Mouse (Mus musculus): ENCODE data around the gene Olfr513. TPM values are rescaled to one million over a fixed set of nuclear protein-coding genes. Genes with fewer than 3 reads are reported as not detected.

Olfr513 gene
- total RNA-seq (2023): not detected

DNA sequence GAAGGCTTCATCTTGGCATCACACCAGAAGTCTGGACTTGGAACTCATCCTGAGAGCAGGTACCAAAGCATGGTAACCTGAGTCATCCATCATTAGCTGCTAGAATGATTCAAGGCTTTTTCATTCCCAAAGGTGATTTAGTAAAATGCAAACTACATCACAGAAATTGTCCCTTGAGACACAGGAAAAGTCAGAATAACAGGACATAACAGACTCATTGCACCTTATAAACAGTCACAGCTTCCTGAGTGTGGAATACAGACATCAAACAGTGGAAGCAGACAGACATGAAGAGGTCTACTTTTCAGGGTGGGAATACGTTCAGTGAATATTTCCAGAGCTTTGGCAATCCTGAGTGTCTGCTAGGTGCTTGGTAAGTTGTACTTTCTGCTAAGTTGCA is at the start of gene Olfr513:
TSS of gene Olfr513 (plus strand) at position 301 of the 400 bp plus-strand sequence.

DNA sequence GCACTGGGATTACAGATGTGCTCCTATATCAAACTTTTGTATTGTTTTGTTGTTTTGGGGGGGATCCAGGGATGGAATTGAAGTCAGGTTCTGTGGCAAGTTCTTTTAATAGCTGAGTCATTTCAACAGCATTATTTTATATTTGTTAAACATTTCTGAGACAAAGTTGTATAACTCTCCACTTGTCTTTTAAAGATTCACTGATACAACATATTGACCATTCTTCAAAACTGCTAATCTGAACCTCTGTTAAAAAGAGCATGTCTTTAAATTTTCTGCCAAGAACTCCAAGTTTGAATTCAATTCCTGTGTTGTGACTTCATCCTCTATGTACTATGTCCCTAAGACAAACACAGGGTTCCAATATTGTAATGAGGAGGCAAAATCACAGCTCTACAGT is 37.8 kb upstream of the Olfr513 start, which contains the start of gene Olfr512:
TSS of gene Olfr512 (plus strand) at position 301 of the 400 bp plus-strand sequence.

Other genes with a start within 250 kb of the Olfr513 start
- not detected for gene Olfr502, start 225.9 kb upstream of the Olfr513 start, total RNA-seq (2023)
- not detected for gene Olfr503, start 206.4 kb upstream of the Olfr513 start, total RNA-seq (2023)
- not detected for gene Olfr504, start 185.2 kb upstream of the Olfr513 start, total RNA-seq (2023)
- gene Olfr506, start 140.2 kb upstream of the Olfr513 start, total RNA-seq (2023): not detected
- gene Olfr507, start 129.2 kb upstream of the Olfr513 start, total RNA-seq (2023): not detected
- gene Olfr508, start 121.0 kb upstream of the Olfr513 start, total RNA-seq (2023): not detected
- gene Olfr509, start 99.1 kb upstream of the Olfr513 start, total RNA-seq (2023): not detected
- gene Olfr510, start 84.6 kb upstream of the Olfr513 start, total RNA-seq (2023): not detected
- not detected for gene Olfr512, start 37.7 kb upstream of the Olfr513 start, total RNA-seq (2023)
- gene Olfr514, start 75.0 kb downstream of the Olfr513 start, total RNA-seq (2023): not detected
- gene Olfr516, start 99.6 kb downstream of the Olfr513 start, total RNA-seq (2023): not detected
- gene Olfr517, start 121.4 kb downstream of the Olfr513 start, total RNA-seq (2023): not detected
- not detected for gene Olfr518, start 134.0 kb downstream of the Olfr513 start, total RNA-seq (2023)
- not detected for gene Olfr519, start 143.4 kb downstream of the Olfr513 start, total RNA-seq (2023)
- 0.18 TPM for gene Nlrp10, start 179.2 kb downstream of the Olfr513 start, total RNA-seq (2023)
- 250 TPM for gene Eif3f, start 183.4 kb downstream of the Olfr513 start, total RNA-seq (2023)
- gene Tub, start 199.4 kb downstream of the Olfr513 start, total RNA-seq (2023): 1.7 TPM

Data from CD4-positive naive resting alpha-beta T cell, adult 57 days (primary cell).